Mouse (Mus musculus) kidney, embryonic 15.5 days (tissue): ENCODE data around the gene Tm6sf1. TPM values are rescaled to one million over a fixed set of nuclear protein-coding genes. Genes with fewer than 3 reads are reported as not detected.

Experiments used
- ATAC-seq: fragments of 200-750 bp; cut with Nextera tagmentation; replicated peaks from 2 replicates; pipeline ENCODE4 v1.8.0; 2017; ENCODE audit warnings: moderate TSS enrichment; ENCODE audit not compliant: low FRiP score
- H3K27ac ChIP-seq: fragments of 300-500 bp; sonication (generic); 2 replicates; pipeline ENCODE4 v1.5.1; 2015; ENCODE audit warnings: mild to moderate bottlenecking, inconsistent platforms
- H3K27me3 ChIP-seq: fragments of 300-500 bp; sonication (generic); 2 replicates; pipeline ENCODE4 v1.6.1; 2015; ENCODE audit warnings: inconsistent platforms
- H3K36me3 ChIP-seq: fragments of 300-500 bp; sonication (generic); 2 replicates; pipeline ENCODE4 v1.6.1; 2015; ENCODE audit warnings: inconsistent platforms
- H3K4me1 ChIP-seq: fragments of 300-500 bp; sonication (generic); 2 replicates; pipeline ENCODE4 v1.6.1; 2015; ENCODE audit warnings: inconsistent platforms
- H3K4me2 ChIP-seq: fragments of 300-500 bp; sonication (generic); 2 replicates; pipeline ENCODE4 v1.6.1; 2015; ENCODE audit warnings: moderate library complexity, mild to moderate bottlenecking, inconsistent platforms
- H3K4me3 ChIP-seq: fragments of 300-500 bp; sonication (generic); replicated peaks from 2 replicates; pipeline ENCODE4 v1.5.1; 2015; ENCODE audit warnings: mild to moderate bottlenecking, inconsistent platforms
- H3K9ac ChIP-seq: fragments of 300-500 bp; sonication (generic); 2 replicates; pipeline ENCODE4 v1.6.1; 2015; ENCODE audit warnings: mild to moderate bottlenecking, inconsistent platforms
- H3K9me3 ChIP-seq: fragments of 300-500 bp; sonication (generic); replicated peaks from 2 replicates; pipeline ENCODE4 v1.6.1; 2016; ENCODE audit warnings: inconsistent platforms
- WGBS: fragments of 180-500 bp; shearing (Covaris S2); methylation state at CpG from one replicate; pipeline ENCODE4 v1.1.7; 2015; ENCODE audit warnings: mixed read lengths; 5-methylcytosine and 5-hydroxymethylcytosine counted together
- polyA plus RNA-seq: library from polyadenylated mRNA; unstranded; fragments of >200 nt; fragmentation: Nextera tagmentation; extraction: Ambion mirVana; gene quantifications from 2 replicates; pipeline ENCODE4 v1.2.1, GENCODE M21; 2015

Tm6sf1 gene
- polyA plus RNA-seq, 1 experiment from 2014 or later = 13.5 TPM

- ATAC-seq = no peak
These were observed 17.4 kb upstream of the Tm6sf1 start for GRCm38 (mm10) chr7:81841439-81841838.

GRCm38 (mm10) chr7:81842141-81842540 is 16.7 kb upstream of the Tm6sf1 start:
- Histone ChIP-seq H3K36me3 (no peaks in the 10 kb centered on the region), H3K9me3 (no peaks in the 10 kb centered on the region), H3K9ac (no peak overlapping the region), H3K4me2 (no peak overlapping the region), H3K4me1 (no peaks in the 10 kb centered on the region; the same call in 1 of the 2 replicates), H3K27me3 (no peaks in the 10 kb centered on the region), H3K27ac (no peak overlapping the region), H3K4me3 (no peak overlapping the region)
- 83% methylated on average over 7 of the region's 7 CpGs for WGBS
- no peak for ATAC-seq

More at GRCm38 (mm10) chr7:81841439-81841838, 17.4 kb upstream of the Tm6sf1 start:
- Histone ChIP-seq H3K9me3 (no peaks in the 10 kb centered on the region), H3K4me3 (no peak overlapping the region), H3K36me3 (no peaks in the 10 kb centered on the region), H3K27ac (no peak overlapping the region), H3K4me2 (no peak overlapping the region), H3K27me3 (no peaks in the 10 kb centered on the region), H3K4me1 (no peaks in the 10 kb centered on the region; the same call in 1 of the 2 replicates), H3K9ac (no peak overlapping the region)
- WGBS = 86% methylated on average over 6 of the region's 6 CpGs

- H3K4me1 ChIP-seq = no peaks in the 10 kb centered on the region; the same call in 1 of the 2 replicates
- H3K4me3 ChIP-seq = no peak overlapping the region
- no peaks in the 10 kb centered on the region for H3K27me3 ChIP-seq
- no peaks in the 10 kb centered on the region for H3K9me3 ChIP-seq
- H3K9ac ChIP-seq = no peak overlapping the region
- no peaks in the 10 kb centered on the region for H3K36me3 ChIP-seq
- 90% methylated on average over 1 of the region's 1 CpGs for WGBS
- H3K4me2 ChIP-seq = no peak overlapping the region
- ATAC-seq = no peak
- H3K27ac ChIP-seq = no peak overlapping the region
These were observed 15.8 kb upstream of the Tm6sf1 start for GRCm38 (mm10) chr7:81842998-81843397.

GRCm38 (mm10) chr7:81843903-81844302 is 14.9 kb upstream of the Tm6sf1 start:
- H3K9me3 ChIP-seq = no peaks in the 10 kb centered on the region
- ATAC-seq = no peak
- H3K36me3 ChIP-seq = no peaks in the 10 kb centered on the region
- H3K9ac ChIP-seq = no peak overlapping the region
- no peak overlapping the region for H3K4me3 ChIP-seq
- WGBS = 89% methylated on average over 8 of the region's 8 CpGs
- no peaks in the 10 kb centered on the region for H3K27me3 ChIP-seq
- H3K4me2 ChIP-seq = no peak overlapping the region
- H3K27ac ChIP-seq = no peak overlapping the region
- H3K4me1 ChIP-seq = no peaks in the 10 kb centered on the region; the same call in 1 of the 2 replicates

- Histone ChIP-seq H3K9ac (no peak overlapping the region), H3K27me3 (no peaks in the 10 kb centered on the region), H3K36me3 (no peaks in the 10 kb centered on the region), H3K4me2 (no peak overlapping the region), H3K27ac (no peak overlapping the region), H3K4me1 (peaks cover under 1% of the 10 kb centered on the region; the same call in 1 of the 2 replicates), H3K9me3 (no peaks in the 10 kb centered on the region), H3K4me3 (no peak overlapping the region)
- ATAC-seq = no peak
- WGBS = 54% methylated on average over 11 of the region's 11 CpGs
These were observed 14.0 kb upstream of the Tm6sf1 start for GRCm38 (mm10) chr7:81844801-81845200.

GRCm38 (mm10) chr7:81845313-81845712 is 13.5 kb upstream of the Tm6sf1 start:
- Histone ChIP-seq H3K4me3 (no peak overlapping the region), H3K36me3 (no peaks in the 10 kb centered on the region), H3K27me3 (no peaks in the 10 kb centered on the region), H3K27ac (no peak overlapping the region), H3K4me1 (peaks cover 5% of the 10 kb centered on the region; the same call in 1 of the 2 replicates), H3K9ac (no peak overlapping the region), H3K9me3 (no peaks in the 10 kb centered on the region), H3K4me2 (no peak overlapping the region)
- ATAC-seq = no peak
- WGBS = 74% methylated on average over 3 of the region's 3 CpGs

- 76% methylated on average over 8 of the region's 8 CpGs for WGBS
- no peaks in the 10 kb centered on the region for H3K36me3 ChIP-seq
- ATAC-seq = no peak
- no peak overlapping the region for H3K27ac ChIP-seq
- no peak overlapping the region for H3K4me3 ChIP-seq
- no peak overlapping the region for H3K4me2 ChIP-seq
- H3K27me3 ChIP-seq = no peaks in the 10 kb centered on the region
- peaks cover 11% of the 10 kb centered on the region for H3K4me1 ChIP-seq
- no peak overlapping the region for H3K9ac ChIP-seq
- no peaks in the 10 kb centered on the region for H3K9me3 ChIP-seq
These were observed 12.8 kb upstream of the Tm6sf1 start for GRCm38 (mm10) chr7:81846008-81846407.

GRCm38 (mm10) chr7:81847010-81847409 is 11.8 kb upstream of the Tm6sf1 start:
- Histone ChIP-seq H3K36me3 (no peaks in the 10 kb centered on the region), H3K4me3 (no peak overlapping the region), H3K27me3 (no peaks in the 10 kb centered on the region), H3K4me1 (peaks cover 21% of the 10 kb centered on the region), H3K9me3 (no peaks in the 10 kb centered on the region), H3K9ac (no peak overlapping the region), H3K27ac (no peak overlapping the region), H3K4me2 (no peak overlapping the region)
- no peak for ATAC-seq
- WGBS = 44% methylated on average over 8 of the region's 8 CpGs

- Histone ChIP-seq H3K27ac (no peak overlapping the region), H3K9ac (no peak overlapping the region), H3K36me3 (no peaks in the 10 kb centered on the region), H3K4me1 (peaks cover 21% of the 10 kb centered on the region), H3K9me3 (no peaks in the 10 kb centered on the region), H3K27me3 (no peaks in the 10 kb centered on the region), H3K4me3 (no peak overlapping the region), H3K4me2 (no peak overlapping the region)
- WGBS = 39% methylated on average over 4 of the region's 4 CpGs
- no peak for ATAC-seq
These were observed 11.0 kb upstream of the Tm6sf1 start for GRCm38 (mm10) chr7:81847777-81848176.

- no peak for ATAC-seq
- H3K36me3 ChIP-seq = no peaks in the 10 kb centered on the region
- H3K9me3 ChIP-seq = no peaks in the 10 kb centered on the region
- peaks cover 21% of the 10 kb centered on the region for H3K4me1 ChIP-seq
- H3K4me3 ChIP-seq = no peak overlapping the region
- H3K4me2 ChIP-seq = no peak overlapping the region
- 85% methylated on average over 5 of the region's 5 CpGs for WGBS
- no peaks in the 10 kb centered on the region for H3K27me3 ChIP-seq
- no peak overlapping the region for H3K9ac ChIP-seq
- H3K27ac ChIP-seq = no peak overlapping the region
These were observed 9.6 kb upstream of the Tm6sf1 start for GRCm38 (mm10) chr7:81849214-81849613.

GRCm38 (mm10) chr7:81849633-81850032 is 9.2 kb upstream of the Tm6sf1 start:
- WGBS = 89% methylated on average over 7 of the region's 7 CpGs

GRCm38 (mm10) chr7:81850171-81850570 is 8.6 kb upstream of the Tm6sf1 start:
- H3K4me3 ChIP-seq = no peak overlapping the region
- no peaks in the 10 kb centered on the region for H3K9me3 ChIP-seq
- peaks cover 21% of the 10 kb centered on the region for H3K4me1 ChIP-seq
- H3K9ac ChIP-seq = no peak overlapping the region
- no peak overlapping the region for H3K4me2 ChIP-seq
- ATAC-seq = no peak
- H3K27me3 ChIP-seq = no peaks in the 10 kb centered on the region
- 63% methylated on average over 6 of the region's 6 CpGs for WGBS
- H3K27ac ChIP-seq = 0 out of 2 replicates have a peak overlapping the region, but pooled peaks have one; percentile 29
- H3K36me3 ChIP-seq = no peaks in the 10 kb centered on the region

More at GRCm38 (mm10) chr7:81849633-81850032, 9.2 kb upstream of the Tm6sf1 start:
- Histone ChIP-seq H3K36me3 (no peaks in the 10 kb centered on the region), H3K4me3 (no peak overlapping the region), H3K9me3 (no peaks in the 10 kb centered on the region), H3K27me3 (no peaks in the 10 kb centered on the region), H3K4me2 (no peak overlapping the region), H3K9ac (no peak overlapping the region), H3K4me1 (peaks cover 21% of the 10 kb centered on the region), H3K27ac (no peak overlapping the region)
- ATAC-seq = no peak

GRCm38 (mm10) chr7:81851706-81852105 is 7.1 kb upstream of the Tm6sf1 start:
- no peak overlapping the region for H3K4me2 ChIP-seq
- 61% methylated on average over 3 of the region's 3 CpGs for WGBS
- H3K4me1 ChIP-seq = peaks cover 21% of the 10 kb centered on the region

More at GRCm38 (mm10) chr7:81851706-81852105, 7.1 kb upstream of the Tm6sf1 start:
- H3K9me3 ChIP-seq = no peaks in the 10 kb centered on the region
- H3K9ac ChIP-seq = no peak overlapping the region
- 0 out of 2 replicates have a peak, but pooled peaks have one; percentile 27 for ATAC-seq
- no peak overlapping the region for H3K4me3 ChIP-seq
- H3K36me3 ChIP-seq = no peaks in the 10 kb centered on the region
- H3K27me3 ChIP-seq = no peaks in the 10 kb centered on the region; the same call in 1 of the 2 replicates
- H3K27ac ChIP-seq = peak overlapping the region; percentile 19; the same call in 1 of the 2 replicates
